Mouse (Mus musculus): Measurements from ENCODE around the gene Ifitm5.
A peak's percentile ranks its signal among the peaks of the same experiment; 100 is the strongest.

Gene Ifitm5

GRCm38 (mm10) chr7:140961416-140961815 is 11.3 kb upstream of the Ifitm5 start:
- DNase-seq, result no peak

GRCm38 (mm10) chr7:140960026-140960425 is 9.9 kb upstream of the Ifitm5 start:
- DNase-seq, result no peak

DNA sequence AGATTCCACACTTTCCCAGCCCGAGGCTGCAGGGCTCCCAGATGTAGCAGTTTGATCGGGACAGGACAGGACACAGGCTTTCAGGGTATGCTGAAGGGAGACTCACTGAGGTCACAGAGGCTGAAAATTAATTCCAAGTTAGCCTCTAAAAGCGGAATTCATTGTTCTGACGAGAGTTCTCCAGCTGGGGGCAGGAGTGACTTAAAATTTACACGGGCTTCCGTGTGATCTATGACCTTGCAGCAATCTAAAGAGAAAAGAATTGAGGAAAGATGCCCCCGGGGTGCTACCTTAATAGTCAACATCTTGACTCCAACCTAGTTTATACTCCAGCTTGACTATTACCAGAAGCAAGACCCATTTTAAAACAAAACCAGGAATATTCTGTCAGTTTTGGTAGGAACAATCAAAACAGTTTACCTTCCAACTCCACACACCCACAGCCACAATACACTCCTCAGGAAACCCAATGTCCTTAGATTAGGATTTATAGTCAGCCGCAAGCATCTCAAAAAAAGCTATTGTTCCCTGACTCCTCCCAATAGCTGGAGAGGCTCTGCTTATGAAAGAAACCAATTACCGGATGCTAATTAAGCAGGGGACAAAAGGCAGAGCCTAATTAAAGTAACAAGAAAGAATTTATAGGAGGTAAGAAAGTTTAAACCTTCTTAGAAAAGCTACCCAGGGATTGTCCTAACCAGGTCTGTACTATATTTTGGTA is 9.2 kb upstream of the Ifitm5 start:
- peak; percentile 74 for DNase-seq

GRCm38 (mm10) chr7:140956556-140956869 is 6.4 kb upstream of the Ifitm5 start:
- DNase-seq, result no peak

- peak; percentile 77 for DNase-seq
Measured at GRCm38 (mm10) chr7:140955758-140956555, 5.9 kb upstream of the Ifitm5 start, which contains the start of the genes Gm45717 and Ifitm2. Gene Gm45717, minus strand, starts transcription at chr7:140955937. Gene Ifitm2, minus strand, starts transcription at chr7:140955987.

GRCm38 (mm10) chr7:140955342-140955741 is 5.3 kb upstream of the Ifitm5 start:
- no peak for DNase-seq

DNA sequence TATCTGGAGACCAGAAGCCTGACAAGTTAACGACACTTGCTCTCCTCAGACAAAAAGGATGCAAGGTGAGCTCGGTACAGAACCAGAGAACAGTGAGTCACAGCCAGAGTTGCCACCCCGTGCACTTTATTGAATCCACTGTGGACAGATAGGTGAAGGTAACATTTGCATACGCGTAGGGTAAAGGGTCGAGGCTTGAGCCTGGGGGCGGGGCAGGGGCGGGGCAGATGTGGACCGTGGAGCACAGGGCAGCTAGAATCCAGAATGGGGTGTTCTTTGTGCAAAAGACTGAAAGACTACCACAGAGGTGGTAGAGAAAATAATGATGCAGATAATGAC is 4.6 kb upstream of the Ifitm5 start:
- no peak for DNase-seq

DNA sequence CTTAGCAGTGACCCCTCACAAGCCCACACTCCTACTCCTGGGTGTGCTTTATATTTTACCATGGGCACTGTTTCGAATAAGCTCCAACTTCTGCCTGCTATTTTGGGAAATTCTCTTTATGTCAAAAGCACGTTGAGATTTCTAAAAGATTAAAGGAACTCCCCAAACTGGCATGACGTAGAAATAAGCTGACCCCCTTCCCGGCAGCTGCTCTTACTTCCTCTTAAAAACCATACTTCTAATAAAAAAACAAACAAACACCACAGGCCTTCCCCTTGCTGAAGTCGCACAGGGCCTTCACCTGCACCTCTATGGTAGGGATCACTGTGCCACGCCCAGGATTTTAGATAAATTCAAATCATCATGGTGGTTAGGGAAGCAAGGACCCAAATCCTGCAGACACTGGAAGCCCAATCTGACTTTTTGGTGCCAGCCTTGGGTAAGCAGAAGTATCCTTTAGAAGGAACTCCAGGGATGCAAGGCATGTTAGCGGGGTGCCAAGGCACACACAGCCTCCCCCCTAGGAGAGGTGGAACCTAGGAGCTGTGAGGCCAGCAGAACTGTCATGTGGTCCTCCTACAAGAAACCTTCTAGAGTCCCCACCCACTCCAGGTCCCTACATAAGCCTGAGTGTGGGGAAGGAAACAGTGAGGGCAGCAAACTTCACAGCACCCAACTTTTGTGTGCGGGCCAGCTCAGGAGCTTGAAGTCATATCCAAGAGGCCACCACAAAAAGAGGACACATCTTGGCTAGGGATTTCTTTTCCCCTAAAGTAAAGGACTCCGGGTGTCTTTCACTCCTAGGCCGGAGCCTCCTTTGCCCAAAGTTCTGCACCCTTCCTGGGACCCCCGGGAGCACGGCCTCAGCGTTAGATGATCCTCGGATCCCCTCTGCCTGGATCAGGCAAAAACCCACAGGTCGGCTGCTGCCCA is 4.0 kb upstream of the Ifitm5 start:
- no peak for DNase-seq

DNA sequence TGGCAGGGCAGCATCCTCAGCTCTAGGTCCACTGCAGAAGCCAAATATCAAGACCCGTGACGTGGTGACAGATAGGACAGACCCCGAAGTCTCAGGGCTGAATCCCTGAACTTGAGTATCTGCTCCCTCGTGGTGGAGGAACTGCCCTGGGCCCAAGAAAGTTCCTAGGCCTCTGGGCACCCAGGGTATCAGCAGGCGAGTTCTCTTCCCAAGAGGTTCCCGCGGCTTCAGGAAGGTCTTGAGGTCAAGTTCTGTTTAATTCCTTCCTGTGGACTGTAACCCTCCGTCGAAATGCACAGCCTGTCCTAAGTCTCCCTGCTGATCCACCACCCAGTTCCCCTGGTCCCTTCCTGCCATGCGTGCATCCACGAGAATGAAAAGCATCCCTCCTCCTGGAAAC is 3.0 kb upstream of the Ifitm5 start:
- DNase-seq, result no peak

- DNase-seq, result no peak
Measured at GRCm38 (mm10) chr7:140952441-140952840, 2.4 kb upstream of the Ifitm5 start.

GRCm38 (mm10) chr7:140951765-140952164 is 1.7 kb upstream of the Ifitm5 start:
- DNase-seq, result no peak

DNA sequence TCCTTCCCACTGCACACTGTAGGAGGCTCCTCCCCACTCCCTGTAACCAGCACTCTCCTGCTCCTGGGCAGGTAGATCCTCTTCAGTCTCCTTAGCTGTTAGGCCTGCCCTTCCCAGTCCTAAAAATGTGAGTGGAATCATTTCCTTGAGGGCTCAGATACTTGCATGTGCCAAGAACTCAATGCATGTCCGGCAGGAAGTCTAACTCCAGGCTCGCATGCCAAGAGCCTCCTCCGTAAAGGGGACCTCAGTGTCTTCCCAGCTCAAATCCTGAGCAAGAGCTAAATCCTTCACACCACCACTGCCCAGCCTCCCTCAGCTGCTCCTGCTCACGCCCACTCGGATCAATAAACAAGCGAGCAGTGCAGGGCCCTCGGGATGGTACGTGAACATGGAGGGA is 960 bp upstream of the Ifitm5 start:
- DNase-seq, result peak; percentile 36

DNA sequence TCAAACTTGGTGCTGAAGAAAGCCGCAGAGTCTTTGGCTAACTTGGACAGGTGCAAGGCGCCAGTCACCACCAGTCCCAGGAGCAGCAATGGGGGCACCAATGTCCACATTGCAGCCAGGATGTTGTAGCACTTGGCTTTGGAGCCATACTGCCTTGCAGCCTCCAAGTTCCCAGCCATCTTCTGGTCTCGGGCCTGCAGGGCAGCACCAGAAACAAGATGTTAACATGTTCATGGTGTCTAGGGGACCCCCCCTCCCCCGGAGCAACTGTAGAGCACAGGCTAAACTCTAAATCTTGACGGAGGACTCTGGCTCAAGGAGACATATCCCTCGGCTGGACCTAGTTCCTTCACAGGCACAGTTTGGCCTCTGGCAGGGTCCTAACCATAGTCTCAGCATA is 836 bp downstream of the Ifitm5 start:
- DNase-seq, result no peak

DNA sequence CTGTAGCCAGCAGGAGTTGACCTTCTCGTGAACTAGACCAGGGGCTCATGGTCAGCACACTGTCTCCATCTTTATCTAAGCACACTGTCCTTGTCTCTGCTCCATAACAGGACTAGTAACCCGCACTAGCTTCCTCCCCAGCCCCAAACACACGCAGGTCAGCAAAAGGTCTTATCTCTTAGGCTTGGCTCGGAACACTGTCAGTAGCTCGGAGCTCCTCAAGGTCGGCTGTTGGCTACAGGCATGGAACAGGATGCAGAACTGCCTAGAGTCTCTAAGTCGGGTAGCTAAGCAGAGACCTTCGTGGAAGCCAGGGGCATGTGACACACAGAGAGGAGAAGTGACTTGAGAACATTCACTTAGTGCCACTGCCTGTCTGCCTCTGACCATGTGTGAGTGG is 1.9 kb downstream of the Ifitm5 start:
- peak; percentile 13 for DNase-seq

- peak; percentile 6 for DNase-seq
Measured at GRCm38 (mm10) chr7:140946980-140947379, 3.1 kb downstream of the Ifitm5 start.

- no peak for DNase-seq
Measured at GRCm38 (mm10) chr7:140946311-140946710, 3.8 kb downstream of the Ifitm5 start.

- DNase-seq, result no peak
Measured at GRCm38 (mm10) chr7:140945247-140945646, 4.8 kb downstream of the Ifitm5 start.

DNA sequence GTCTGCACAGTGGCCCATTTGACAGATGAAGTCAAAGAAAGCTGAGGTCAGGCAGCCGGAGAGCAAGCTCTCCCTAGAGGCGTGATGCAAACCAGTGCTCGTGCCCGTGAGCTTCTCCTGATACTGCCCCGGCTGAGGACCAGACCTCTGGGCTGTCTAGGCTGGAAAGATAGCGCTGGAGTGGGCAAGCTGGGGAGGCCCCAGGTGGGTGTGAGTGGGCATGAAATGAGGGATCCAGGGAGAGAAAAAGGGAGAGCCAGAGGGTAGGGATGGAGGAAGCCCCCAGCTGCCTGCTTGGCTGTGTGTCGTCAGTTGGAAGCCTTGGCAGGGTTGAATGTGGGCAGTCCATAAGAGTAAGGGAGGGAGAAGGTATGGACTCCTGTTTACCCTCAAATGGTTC is 5.9 kb downstream of the Ifitm5 start:
- no peak for DNase-seq

- DNase-seq, result peak; percentile 17
Measured at GRCm38 (mm10) chr7:140943356-140943755, 6.7 kb downstream of the Ifitm5 start.

- DNase-seq, result no peak
Measured at GRCm38 (mm10) chr7:140942811-140943210, 7.3 kb downstream of the Ifitm5 start.

- no peak for DNase-seq
Measured at GRCm38 (mm10) chr7:140942341-140942740, 7.8 kb downstream of the Ifitm5 start.

GRCm38 (mm10) chr7:140941222-140942051 is 8.7 kb downstream of the Ifitm5 start, which contains the start of gene Pgghg:
Gene Pgghg, plus strand, starts transcription at chr7:140941391.
- DNase-seq, result peak; percentile 85
